In genomic region chr12:32953596-32954215, GRCm38 (mm10) we compare ENCODE assay signal across 8 mouse cellular contexts. TPM values are rescaled to one million over a fixed set of nuclear protein-coding genes. Genes with fewer than 3 reads are reported as not detected.
DNase-seq lines count a peak whose midpoint lies in the region; ATAC-seq lines count a peak whose summit lies in the region.

TSS of gene Sypl (plus strand) at chr12:32953891.

- peak; percentile 99 for DNase-seq in adipocyte (ENCODE audit: low spot score)
- peak; percentile 98 for DNase-seq in embryo, embryonic 10 days (ENCODE audit: low spot score)
- DNase-seq in gastrocnemius, postnatal 10 days: peak; percentile 92
- peak; percentile 99 for DNase-seq in induced T-regulatory cell, adult 2 months (ENCODE audit: low read depth)
- DNase-seq in left cerebral cortex, adult 9 months (ENCODE audit: low spot score in 2 of 2): peak; percentile 93 to 94
- DNase-seq in right cerebral cortex, postnatal 14 days: peak; percentile 93
- peak; percentile 96 to 98 for DNase-seq in urinary bladder, postnatal 36 days (ENCODE audit: low spot score in 2 of 2)

- peak; percentile 87 for ATAC-seq in megakaryocyte progenitor cell, adult 5-6 weeks (replicated peaks; ENCODE audit: poor library complexity)

RNA-seq across cellular contexts. Expression of gene Sypl, which starts in this region (rescaled TPM):
- 100 to 1,000 TPM; 123 to 128 TPM for total RNA-seq in gastrocnemius, postnatal 10 days (2021)
- total RNA-seq in megakaryocyte progenitor cell, adult 5-6 weeks (2015): 187 and 189 TPM in 2 replicates
- total RNA-seq in megakaryocyte progenitor cell, adult 5-6 weeks (2017): 65.5 and 71.7 TPM in 2 replicates

Comparison
In these comparisons a context has a peak if more than half of its experiments do, and no peak if none do; other contexts are left out.
1. Peak in every context shown above with its lines: DNase-seq and ATAC-seq.